Mouse (Mus musculus) erythroblast, embryonic 14.5 days (primary cell): Measurements from ENCODE around the gene Ndufa13. TPM values are rescaled to one million over a fixed set of nuclear protein-coding genes. Genes with fewer than 3 reads are reported as not detected.
A peak's percentile ranks its signal among the peaks of the same experiment; 100 is the strongest.
"Not testable (repeated sequence)": the region's sequence is repeated elsewhere in the genome, so short reads cannot be mapped to it uniquely, and the experiment has no call there.

ENCODE experiments used
- H3K27me3 ChIP-seq: 2 replicates; pipeline ENCODE4 v1.6.1; 2012; ENCODE audit warnings: inconsistent platforms; ENCODE audit not compliant: control insufficient read depth
- H3K36me3 ChIP-seq: 2 replicates; pipeline ENCODE4 v1.6.1; 2012; ENCODE audit warnings: mild to moderate bottlenecking, inconsistent platforms; ENCODE audit not compliant: control insufficient read depth
- H3K4me1 ChIP-seq: 2 replicates; pipeline ENCODE4 v1.6.1; 2012; ENCODE audit warnings: inconsistent platforms; ENCODE audit not compliant: control insufficient read depth
- H3K4me3 ChIP-seq: replicated peaks from 2 replicates; pipeline ENCODE3; 2012; ENCODE audit warnings: moderate library complexity, mild to moderate bottlenecking, inconsistent platforms
- H3K9me3 ChIP-seq: 2 replicates; pipeline ENCODE4 v1.6.1; 2012; ENCODE audit warnings: low read length, inconsistent platforms, mixed read lengths; ENCODE audit not compliant: control insufficient read depth
- GATA1 ChIP-seq: IDR thresholded peaks from 2 replicates; pipeline ENCODE4 v1.6.1; 2012; ENCODE audit warnings: low read length, inconsistent platforms, mixed read lengths
- TAL1 ChIP-seq: IDR thresholded peaks from 3 replicates; pipeline ENCODE4 v1.6.1; 2012; ENCODE audit warnings: low read length, inconsistent platforms, mixed read lengths
- polyA plus RNA-seq: library from polyadenylated mRNA; stranded (reverse); fragments of >175 nt; gene quantifications from 2 replicates; pipeline ENCODE4 v1.2.3, GENCODE M21; 2012

The Ndufa13 gene
- polyA plus RNA-seq, result 18.1 and 19.7 TPM in 2 replicates

DNA sequence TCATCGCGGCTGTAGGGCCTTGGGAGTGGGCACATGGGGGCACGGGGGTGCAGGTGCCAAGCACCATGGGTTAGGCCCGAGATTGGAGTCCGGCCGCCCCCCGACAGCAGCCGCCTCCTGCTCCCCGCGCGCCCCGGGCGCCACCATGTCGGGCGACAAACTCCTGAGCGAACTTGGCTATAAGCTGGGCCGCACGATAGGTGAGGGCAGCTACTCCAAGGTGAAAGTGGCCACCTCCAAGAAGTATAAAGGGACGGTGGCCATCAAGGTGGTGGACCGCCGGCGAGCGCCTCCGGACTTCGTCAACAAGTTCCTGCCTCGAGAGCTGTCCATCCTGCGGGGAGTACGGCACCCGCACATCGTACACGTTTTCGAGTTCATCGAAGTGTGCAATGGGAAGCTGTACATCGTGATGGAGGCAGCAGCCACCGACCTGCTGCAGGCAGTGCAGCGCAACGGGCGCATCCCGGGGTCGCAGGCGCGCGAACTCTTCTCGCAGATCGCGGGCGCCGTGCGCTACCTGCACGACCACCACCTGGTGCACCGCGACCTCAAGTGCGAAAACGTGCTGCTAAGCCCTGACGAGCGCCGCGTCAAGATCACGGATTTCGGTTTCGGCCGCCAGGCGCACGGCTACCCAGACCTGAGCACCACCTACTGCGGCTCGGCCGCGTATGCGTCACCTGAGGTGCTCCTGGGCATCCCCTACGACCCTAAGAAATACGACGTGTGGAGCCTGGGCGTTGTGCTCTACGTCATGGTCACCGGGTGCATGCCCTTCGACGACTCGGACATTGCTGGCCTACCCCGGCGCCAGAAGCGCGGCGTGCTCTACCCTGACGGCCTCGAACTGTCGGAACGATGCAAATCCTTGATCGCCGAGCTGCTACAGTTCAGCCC lies at the start of gene Ndufa13, which contains the start of the genes Tssk6 and Yjefn3:
TSS of gene Ndufa13 (minus strand) at position 396 of the 900 bp plus-strand sequence.
TSS of gene Tssk6 (plus strand) at position 22 of the 900 bp plus-strand sequence.
TSS of gene Yjefn3 (minus strand) at position 550 of the 900 bp plus-strand sequence.
- Histone ChIP-seq H3K4me1 (peaks cover 76% of the 10 kb centered on the region), H3K9me3 (no peaks in the 10 kb centered on the region), H3K4me3 (peak within 1 kb of the TSS; percentile 68), H3K36me3 (peaks cover 33% of the 10 kb centered on the region), H3K27me3 (no peaks in the 10 kb centered on the region)
- TF ChIP-seq GATA1 (no peak), TAL1 (no peak)

DNA sequence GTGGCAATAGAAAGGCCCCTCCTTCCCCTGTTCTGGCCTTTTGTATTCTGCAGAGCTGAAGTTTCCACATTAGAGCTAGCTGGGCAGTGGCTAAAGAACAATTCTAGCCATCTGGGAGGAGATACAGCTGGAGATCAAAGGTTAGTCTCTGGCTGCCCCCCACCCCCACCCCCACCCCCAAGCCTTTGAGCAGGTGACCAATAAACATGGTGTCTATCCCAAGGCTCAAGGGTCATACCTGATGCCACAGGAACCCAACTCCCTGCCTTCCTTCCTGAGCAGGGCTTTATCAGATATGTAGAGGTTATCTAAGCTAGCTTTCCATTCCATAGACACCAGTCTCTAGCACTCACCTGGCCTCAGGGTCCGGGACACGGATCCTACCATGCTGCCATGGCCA lies 47.9 kb upstream of the Ndufa13 start:
- TF ChIP-seq TAL1 (no peak), GATA1 (no peak)
- H3K27me3 ChIP-seq, result no peaks in the 10 kb centered on the region
- peaks cover 13% of the 10 kb centered on the region for H3K4me1 ChIP-seq
- peaks cover 61% of the 10 kb centered on the region for H3K36me3 ChIP-seq
- no peak overlapping the region for H3K4me3 ChIP-seq
- no peaks in the 10 kb centered on the region for H3K9me3 ChIP-seq

DNA sequence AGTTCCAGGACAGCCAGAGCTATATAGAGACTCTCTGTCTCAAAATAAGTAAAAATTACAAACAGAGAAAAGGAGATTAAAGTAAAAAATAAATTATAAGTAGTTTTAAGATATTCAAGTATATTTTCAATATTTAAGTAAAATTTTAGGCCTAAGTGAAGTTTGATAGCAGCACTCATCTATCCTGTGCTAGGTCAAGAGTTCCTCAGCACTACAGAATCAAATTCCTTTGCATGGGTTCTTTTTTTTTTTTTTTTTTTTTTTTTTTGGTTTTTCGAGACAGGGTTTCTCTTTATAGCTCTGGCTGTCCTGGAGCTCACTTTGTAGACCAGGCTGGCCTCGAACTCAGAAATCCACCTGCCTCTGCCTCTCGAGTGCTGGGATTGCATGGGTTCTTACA lies 40.1 kb upstream of the Ndufa13 start:
- H3K4me1 ChIP-seq, result peaks cover 33% of the 10 kb centered on the region
- peaks cover 67% of the 10 kb centered on the region for H3K36me3 ChIP-seq
- not testable (repeated sequence) for H3K9me3 ChIP-seq, H3K4me3 ChIP-seq, H3K27me3 ChIP-seq

DNA sequence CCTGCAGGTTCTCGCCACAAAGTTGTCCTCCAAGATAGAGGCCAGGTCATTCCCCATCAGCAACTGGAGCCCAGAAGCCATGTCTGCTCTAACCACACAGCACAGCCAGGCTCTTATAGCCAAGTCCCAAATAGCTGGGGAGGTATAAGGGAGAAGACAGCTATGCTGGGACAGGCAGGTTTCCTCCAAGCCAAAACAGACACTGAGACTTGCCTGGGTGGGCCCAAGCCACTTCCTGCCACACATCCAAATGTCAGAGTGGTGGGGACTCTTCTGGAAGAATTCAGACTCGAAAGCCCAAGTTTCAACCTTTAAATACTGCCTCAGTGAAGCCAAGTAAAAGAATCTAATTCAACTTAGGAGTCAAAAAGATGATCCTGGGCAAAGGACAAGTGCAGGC lies 38.0 kb upstream of the Ndufa13 start:
- Histone ChIP-seq H3K27me3 (no peaks in the 10 kb centered on the region), H3K36me3 (peaks cover 66% of the 10 kb centered on the region), H3K4me3 (no peak overlapping the region), H3K9me3 (no peaks in the 10 kb centered on the region), H3K4me1 (peaks cover 40% of the 10 kb centered on the region)
- TF ChIP-seq TAL1, result no peak
- no peak for TF ChIP-seq GATA1

DNA sequence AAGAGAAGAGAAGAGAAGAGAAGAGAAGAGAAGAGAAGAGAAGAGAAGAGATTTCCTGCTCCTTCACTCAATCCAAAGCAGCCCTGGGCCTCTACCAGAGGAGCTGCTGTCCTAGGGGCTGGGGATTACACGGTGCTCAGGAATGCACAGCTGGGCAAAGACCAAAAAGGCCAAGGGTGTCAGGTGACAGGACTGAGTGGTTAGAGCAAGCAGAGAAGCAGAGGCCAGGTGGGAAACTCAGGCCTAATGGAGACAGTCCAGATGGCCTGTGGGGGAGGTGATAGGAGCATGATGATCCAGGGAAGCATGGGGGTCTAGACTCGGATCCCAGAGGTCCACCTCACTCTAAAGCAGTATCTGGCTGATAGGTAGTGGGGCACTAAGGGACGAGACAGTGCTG lies 37.3 kb upstream of the Ndufa13 start:
- TF ChIP-seq TAL1, result no peak
- TF ChIP-seq GATA1, result no peak
- H3K9me3 ChIP-seq, result no peaks in the 10 kb centered on the region
- H3K36me3 ChIP-seq, result peaks cover 70% of the 10 kb centered on the region
- no peaks in the 10 kb centered on the region for H3K27me3 ChIP-seq
- no peak overlapping the region for H3K4me3 ChIP-seq
- peaks cover 38% of the 10 kb centered on the region for H3K4me1 ChIP-seq

DNA sequence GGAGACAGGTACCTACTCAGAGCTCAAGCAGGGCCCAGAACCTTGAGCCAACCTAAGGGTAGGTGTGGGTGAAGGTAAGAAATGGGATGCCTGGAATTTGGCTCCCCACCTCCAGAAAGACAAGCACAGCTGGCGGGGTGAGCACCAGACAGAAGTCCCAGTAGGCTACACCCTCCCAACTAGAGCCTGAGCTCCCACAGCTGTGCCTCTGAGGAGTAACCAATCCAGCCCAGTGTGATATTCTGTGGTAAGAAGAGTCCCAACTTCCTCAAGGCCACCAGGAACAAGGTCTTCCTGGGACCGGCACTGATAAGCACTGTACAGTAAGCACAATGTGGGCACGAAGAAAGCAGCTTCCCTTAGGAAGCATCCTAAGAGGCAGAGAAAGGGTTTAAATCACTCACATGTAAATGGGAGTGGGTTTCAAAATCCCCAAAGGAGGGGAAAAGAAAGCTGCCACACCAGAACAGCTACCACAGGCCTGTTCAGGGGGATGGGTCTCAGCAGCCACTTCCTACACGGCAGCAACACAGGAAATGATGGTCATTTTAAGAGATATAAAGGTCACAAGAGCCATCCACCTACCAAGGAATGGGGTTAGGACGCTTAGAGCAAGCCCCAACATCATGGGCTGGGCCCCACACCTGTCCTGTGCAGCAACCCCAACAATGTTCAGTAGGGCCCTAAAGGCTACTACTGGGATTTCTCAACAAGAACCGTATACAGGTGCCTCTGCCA lies 36.1 kb upstream of the Ndufa13 start:
- no peak for TF ChIP-seq TAL1
- TF ChIP-seq GATA1, result no peak
- H3K9me3 ChIP-seq, result no peaks in the 10 kb centered on the region
- peaks cover 32% of the 10 kb centered on the region for H3K4me1 ChIP-seq
- H3K27me3 ChIP-seq, result no peaks in the 10 kb centered on the region
- H3K4me3 ChIP-seq, result no peak overlapping the region
- peaks cover 72% of the 10 kb centered on the region for H3K36me3 ChIP-seq

DNA sequence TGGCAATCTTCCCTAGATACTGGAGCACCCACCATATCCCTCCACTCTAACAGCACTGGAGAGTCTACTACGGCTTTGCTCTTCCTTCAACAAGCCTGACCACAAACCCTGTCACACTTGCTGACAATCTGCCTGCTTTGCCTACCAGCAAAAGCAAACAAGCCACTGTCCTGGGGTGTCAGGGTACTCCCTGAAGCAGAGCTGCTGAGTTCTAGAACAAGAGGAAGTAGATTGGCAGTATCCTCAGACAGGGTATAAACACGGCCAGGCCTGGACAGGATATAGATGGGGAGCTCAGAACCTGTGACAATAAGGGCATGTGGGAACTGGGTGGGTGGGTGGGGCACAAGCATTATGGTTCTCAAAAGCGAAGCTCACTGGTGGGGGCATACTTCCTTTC lies 35.1 kb upstream of the Ndufa13 start:
- H3K4me3 ChIP-seq, result no peak overlapping the region
- peaks cover 74% of the 10 kb centered on the region for H3K36me3 ChIP-seq
- H3K4me1 ChIP-seq, result peaks cover 28% of the 10 kb centered on the region
- no peaks in the 10 kb centered on the region for H3K9me3 ChIP-seq
- no peak for TF ChIP-seq TAL1
- TF ChIP-seq GATA1, result no peak
- H3K27me3 ChIP-seq, result no peaks in the 10 kb centered on the region

DNA sequence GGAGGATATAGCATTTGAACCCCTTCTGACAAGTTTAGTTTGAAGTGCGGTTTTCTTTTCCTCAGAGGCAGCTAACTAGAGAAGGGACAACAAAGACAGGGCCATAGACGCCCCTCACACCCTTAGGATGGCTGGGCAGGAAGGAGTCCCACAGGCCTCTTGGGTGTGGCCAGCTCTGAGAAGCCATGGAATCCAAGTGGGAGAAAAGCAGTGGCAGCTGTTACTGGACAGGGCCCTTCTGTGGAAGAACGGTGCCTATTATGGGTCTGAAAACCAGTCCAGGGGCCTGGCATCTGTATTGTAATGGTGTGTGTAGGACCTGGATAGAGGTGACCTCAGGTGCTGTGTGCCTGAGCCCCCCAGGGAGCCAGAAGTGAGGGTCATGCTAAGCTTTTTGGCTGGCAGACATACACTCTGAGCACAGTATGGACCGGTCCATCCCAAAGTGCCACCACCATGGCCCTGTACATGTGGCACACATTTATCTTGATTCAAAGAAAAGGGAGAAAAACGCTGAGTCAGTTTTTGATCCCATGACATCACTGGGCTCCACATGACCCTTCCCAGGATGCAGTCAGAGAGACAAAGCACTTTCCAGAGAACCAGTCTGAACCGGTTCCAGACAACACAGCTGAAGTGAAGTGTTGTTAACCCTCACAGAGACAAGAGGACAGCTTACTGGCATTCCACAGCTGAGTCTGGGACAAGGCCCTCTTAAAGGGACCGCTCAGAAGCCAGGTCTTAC lies 33.9 kb upstream of the Ndufa13 start:
- H3K27me3 ChIP-seq, result no peaks in the 10 kb centered on the region
- H3K4me3 ChIP-seq, result no peak overlapping the region
- no peaks in the 10 kb centered on the region for H3K9me3 ChIP-seq
- TF ChIP-seq GATA1 (no peak), TAL1 (no peak)
- peaks cover 28% of the 10 kb centered on the region for H3K4me1 ChIP-seq
- peaks cover 74% of the 10 kb centered on the region for H3K36me3 ChIP-seq
